Mouse (Mus musculus) forebrain, embryonic 14.5 days (tissue): Measurements from ENCODE around the gene Gm5089. TPM values are rescaled to one million over a fixed set of nuclear protein-coding genes. Genes with fewer than 3 reads are reported as not detected.
A peak's percentile ranks its signal among the peaks of the same experiment; 100 is the strongest.

ENCODE experiments used
- ATAC-seq: fragments of 200-750 bp; cut with Nextera tagmentation; 2 replicates; pipeline ENCODE4 v1.8.0; 2017; ENCODE audit warnings: mild to moderate bottlenecking, moderate library complexity
- DNase-seq: peaks from one replicate; pipeline ENCODE4 v3.0.0-alpha.2; 2015; ENCODE audit warnings: low spot score
- H3K27ac ChIP-seq: fragments of 300-500 bp; sonication (generic); 2 replicates; pipeline ENCODE4 v1.5.1; 2014; ENCODE audit warnings: low read depth, mild to moderate bottlenecking, control low read depth, low read length, moderate library complexity
- H3K27me3 ChIP-seq: fragments of 300-500 bp; sonication (generic); replicated peaks from 2 replicates; pipeline ENCODE4 v1.6.1; 2014; ENCODE audit warnings: low read length, control low read depth, mixed read lengths; ENCODE audit not compliant: control insufficient read depth, insufficient read depth
- H3K36me3 ChIP-seq: fragments of 300-500 bp; sonication (generic); 2 replicates; pipeline ENCODE4 v1.6.1; 2014; ENCODE audit warnings: low read length, control low read depth; ENCODE audit not compliant: control insufficient read depth, insufficient read depth
- H3K4me1 ChIP-seq: fragments of 300-500 bp; sonication (generic); 2 replicates; pipeline ENCODE4 v1.6.1; 2014; ENCODE audit warnings: antibody characterized with exemption, low read length, control low read depth; ENCODE audit not compliant: control insufficient read depth, insufficient read depth
- H3K4me2 ChIP-seq: fragments of 300-500 bp; sonication (generic); 2 replicates; pipeline ENCODE4 v1.6.1; 2014; ENCODE audit warnings: mild to moderate bottlenecking, control low read depth, low read length
- H3K4me3 ChIP-seq: fragments of 300-500 bp; sonication (generic); 2 replicates; pipeline ENCODE4 v1.5.1; 2014; ENCODE audit warnings: low read depth, low read length, control low read depth
- H3K9ac ChIP-seq: fragments of 300-500 bp; sonication (generic); 2 replicates; pipeline ENCODE4 v1.6.1; 2014; ENCODE audit warnings: mild to moderate bottlenecking, low read length, control low read depth, moderate library complexity
- H3K9me3 ChIP-seq: fragments of 300-500 bp; sonication (generic); replicated peaks from 2 replicates; pipeline ENCODE4 v1.6.1; 2016; ENCODE audit warnings: low read length, control low read depth, mixed read lengths; ENCODE audit not compliant: control insufficient read depth
- WGBS: fragments of 180-500 bp; shearing (Covaris S2); extraction: QIAGEN DNeasy Blood & Tissue Kit; methylation state at CpG from one replicate; pipeline ENCODE4 v1.1.7; 2014; 5-methylcytosine and 5-hydroxymethylcytosine counted together
- polyA plus RNA-seq: library from polyadenylated mRNA; unstranded; fragments of >200 nt; fragmentation: Nextera tagmentation; extraction: Ambion mirVana; gene quantifications from 2 replicates; pipeline ENCODE4 v1.2.1, GENCODE M21; 2014

Gene Gm5089
- polyA plus RNA-seq, 1 experiment from 2014 or later, result 0.33 TPM

DNA sequence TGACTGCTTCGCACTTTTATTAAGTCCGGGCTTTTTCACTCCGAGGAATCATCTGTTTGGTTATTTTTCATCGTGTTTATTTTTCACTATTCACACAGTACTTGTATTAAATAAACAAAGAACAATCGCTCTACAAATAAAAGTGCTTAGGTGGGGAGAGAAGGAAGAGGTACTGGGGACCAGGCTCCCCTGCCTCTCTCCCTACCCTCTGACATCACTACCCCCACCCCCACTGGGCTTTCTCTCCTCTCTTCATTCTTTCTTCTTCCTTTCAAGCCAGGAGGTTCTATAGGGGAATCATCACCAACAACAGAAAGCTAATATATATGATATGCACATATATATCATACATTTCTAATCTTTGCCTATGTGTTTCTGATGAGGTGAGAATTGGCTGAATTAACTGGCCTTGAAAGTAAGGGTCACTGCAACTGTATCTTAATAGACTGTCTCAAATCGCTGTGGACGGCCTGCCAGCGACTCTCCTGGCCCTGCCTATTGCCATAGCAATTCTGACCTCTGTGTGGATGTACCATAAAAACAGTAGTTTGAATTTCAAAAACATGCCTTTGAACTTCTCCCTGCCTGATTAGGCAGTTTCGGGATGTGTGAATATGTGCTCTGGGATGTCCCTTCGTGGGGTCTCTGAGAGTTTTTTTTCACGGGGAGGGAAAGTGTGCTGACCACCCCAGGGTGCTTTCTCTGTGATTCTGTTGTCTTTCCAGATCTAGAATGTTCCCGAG is 3.3 kb upstream of the Gm5089 start:
- Histone ChIP-seq H3K4me1 (peaks cover 44% of the 10 kb centered on the region), H3K36me3 (no peaks in the 10 kb centered on the region), H3K9ac (peak overlapping the region; percentile 40), H3K27ac (peak overlapping the region; percentile 88), H3K4me2 (peak overlapping the region; percentile 48), H3K9me3 (no peaks in the 10 kb centered on the region), H3K4me3 (peak overlapping the region; percentile 9; the same call in 1 of the 2 replicates), H3K27me3 (peaks cover 32% of the 10 kb centered on the region)
- ATAC-seq (peak; percentile 35), DNase-seq (peak; percentile 45)
- 3% methylated on average over 12 of the region's 12 CpGs for WGBS

DNA sequence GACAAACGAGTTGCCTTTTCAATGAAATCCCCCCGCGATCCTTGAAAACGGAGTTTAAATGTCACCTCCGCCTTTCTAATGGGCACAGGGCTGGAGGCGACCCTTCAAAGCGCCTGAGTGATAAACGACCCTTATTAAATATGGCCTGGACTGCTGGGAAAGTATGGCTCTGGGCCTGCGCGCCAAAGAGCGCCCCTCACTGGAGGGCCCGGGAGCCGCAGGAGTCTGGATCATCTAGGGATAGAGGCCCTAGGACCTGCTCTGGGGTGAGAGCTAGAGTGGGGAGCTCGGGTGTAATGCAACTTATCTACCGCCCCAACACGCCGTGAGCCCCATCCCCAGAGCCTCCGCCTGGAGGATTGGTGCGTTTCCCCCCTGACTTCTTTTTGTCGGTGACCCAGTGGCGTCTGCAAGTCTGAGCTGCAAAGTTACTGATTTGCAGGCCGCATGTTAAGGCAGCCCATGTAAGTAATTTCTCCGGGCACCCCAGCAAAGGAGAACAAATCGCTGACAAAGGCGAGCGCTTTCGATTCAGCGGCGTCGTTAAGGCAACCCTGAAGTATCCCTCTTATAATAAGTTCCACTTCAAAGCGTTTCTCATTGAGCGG is 2.6 kb upstream of the Gm5089 start:
- Histone ChIP-seq H3K4me1 (peaks cover 44% of the 10 kb centered on the region), H3K4me3 (peak overlapping the region; percentile 9), H3K4me2 (peak overlapping the region; percentile 48), H3K27ac (peak overlapping the region; percentile 88), H3K9me3 (no peaks in the 10 kb centered on the region), H3K9ac (peak overlapping the region; percentile 33; the same call in 1 of the 2 replicates), H3K27me3 (peaks cover 37% of the 10 kb centered on the region), H3K36me3 (no peaks in the 10 kb centered on the region)
- ATAC-seq, result peak; percentile 68
- peak; percentile 91 for DNase-seq
- WGBS, result under 1% methylated on average over 32 of the region's 32 CpGs

DNA sequence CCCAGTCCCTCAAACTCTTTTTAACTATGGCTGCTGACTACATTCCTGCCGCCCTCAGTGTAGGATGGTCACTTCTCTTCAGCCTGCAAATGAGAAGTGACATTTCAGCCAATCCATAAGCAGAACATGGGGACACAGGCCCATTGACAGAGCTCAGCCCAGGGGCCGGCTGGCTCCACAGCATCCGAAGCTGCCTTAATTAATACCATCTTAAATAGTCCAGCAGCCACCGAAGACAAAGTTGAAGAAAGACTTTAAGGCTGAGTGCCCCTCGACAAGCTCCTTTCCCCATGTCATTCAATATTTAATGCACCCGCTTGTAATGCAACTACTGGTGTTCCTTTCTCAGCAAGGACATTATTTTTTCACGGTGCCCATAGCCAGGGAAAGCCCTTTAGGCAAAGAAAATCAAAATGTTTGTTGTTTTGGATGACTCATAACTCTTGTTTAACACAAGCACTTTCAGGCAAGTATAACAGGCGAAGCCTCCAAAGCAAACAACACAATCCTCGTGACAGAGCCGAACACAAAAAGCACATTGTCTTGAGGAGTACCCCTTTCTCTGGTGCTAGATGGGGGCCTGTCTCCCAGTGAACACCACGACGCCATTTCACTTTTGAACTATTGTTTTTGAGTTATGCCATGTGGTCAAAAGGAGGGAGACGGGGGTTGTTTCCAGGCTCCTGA is 1.9 kb upstream of the Gm5089 start:
- ATAC-seq, result peak; percentile 10; the same call in 1 of the 2 replicates
- Histone ChIP-seq H3K27ac (peak overlapping the region; percentile 88), H3K4me1 (peaks cover 44% of the 10 kb centered on the region), H3K36me3 (no peaks in the 10 kb centered on the region), H3K9ac (peak overlapping the region; percentile 33; the same call in 1 of the 2 replicates), H3K27me3 (peaks cover 38% of the 10 kb centered on the region), H3K9me3 (no peaks in the 10 kb centered on the region), H3K4me3 (peak overlapping the region; percentile 9; the same call in 1 of the 2 replicates), H3K4me2 (peak overlapping the region; percentile 48; the same call in 1 of the 2 replicates)
- DNase-seq, result no peak
- WGBS, result 5% methylated on average over 13 of the region's 13 CpGs

DNA sequence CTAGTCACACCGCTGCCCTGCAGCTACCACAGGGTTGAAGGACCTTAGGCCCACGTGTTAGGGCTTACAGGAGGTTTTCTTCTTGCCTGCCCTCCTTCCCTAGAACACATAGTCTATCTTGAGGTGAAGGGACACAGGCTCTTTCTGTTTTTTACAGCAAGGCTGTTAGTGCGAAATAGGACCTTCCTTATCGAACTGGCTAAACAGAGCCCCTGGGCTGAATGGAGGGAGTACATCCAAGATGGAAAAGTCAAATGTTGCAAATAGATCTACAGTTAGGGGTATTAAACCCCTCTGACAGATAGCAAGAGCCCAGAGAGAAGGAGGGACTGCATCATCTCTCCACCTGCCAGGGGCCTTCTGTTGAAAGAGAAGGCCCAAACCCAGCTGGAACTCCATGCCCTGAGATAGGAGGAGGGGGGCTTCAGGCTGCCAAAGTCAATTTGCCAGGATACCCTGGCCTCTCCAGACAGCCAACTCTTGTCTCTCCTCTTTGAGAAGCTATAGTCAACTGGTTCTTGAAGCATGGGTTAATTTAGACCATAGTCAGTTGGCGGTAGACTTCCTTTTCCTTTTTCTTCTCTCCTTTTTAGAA is 733 bp upstream of the Gm5089 start:
- DNase-seq, result no peak
- ATAC-seq, result no peak
- WGBS, result 53% methylated on average over 5 of the region's 5 CpGs
- Histone ChIP-seq H3K9ac (no peak overlapping the region), H3K4me2 (peak overlapping the region; percentile 73), H3K4me3 (0 out of 2 replicates have a peak overlapping the region, but pooled peaks have one; percentile 39), H3K36me3 (no peaks in the 10 kb centered on the region), H3K27ac (peak overlapping the region; percentile 86; the same call in 1 of the 2 replicates), H3K4me1 (peaks cover 44% of the 10 kb centered on the region), H3K9me3 (no peaks in the 10 kb centered on the region), H3K27me3 (peaks cover 38% of the 10 kb centered on the region)

DNA sequence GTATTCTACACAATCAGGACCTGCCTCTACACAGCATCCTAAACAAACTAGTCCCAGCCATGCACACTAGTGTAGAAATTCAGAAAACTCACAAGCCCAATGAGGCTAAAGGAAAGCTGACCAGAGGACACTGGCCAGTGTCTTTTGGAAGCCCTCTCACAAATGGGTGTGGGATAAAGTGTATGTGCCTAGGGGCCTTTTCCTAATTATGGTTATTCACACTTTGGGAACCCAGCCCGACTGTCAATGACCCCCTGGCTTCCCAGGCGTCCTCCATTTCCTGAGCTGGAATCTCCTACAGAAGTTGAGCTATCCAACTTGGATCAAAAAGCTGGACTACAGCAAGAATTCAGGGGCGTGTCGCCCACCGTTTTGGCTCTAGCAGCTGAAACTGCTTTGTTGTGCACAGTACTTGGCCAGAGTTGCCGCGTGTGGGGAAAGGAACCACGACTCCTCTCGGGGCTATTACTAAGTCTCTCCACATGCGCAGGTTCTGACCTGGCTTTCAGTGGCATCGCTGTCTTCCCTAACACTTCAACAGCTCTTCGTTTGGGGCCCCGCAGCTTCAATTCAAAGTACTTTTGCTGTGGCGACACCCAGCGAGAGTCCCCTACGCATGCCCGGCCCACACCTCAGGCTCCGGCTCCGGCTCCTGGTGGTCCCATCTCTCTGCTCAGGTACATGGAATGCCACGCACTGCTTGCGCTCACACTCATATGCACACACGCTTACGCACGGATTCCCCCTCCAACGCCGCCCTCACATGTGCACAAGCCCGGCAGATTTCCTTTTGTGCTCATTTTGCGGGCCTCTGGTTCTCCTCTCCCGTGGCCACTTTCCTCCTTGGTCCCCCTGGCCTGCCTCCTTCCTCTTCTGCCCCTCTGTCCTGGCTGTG is 1.1 kb downstream of the Gm5089 start:
- no peak for ATAC-seq
- no peaks in the 10 kb centered on the region for H3K36me3 ChIP-seq
- peaks cover 33% of the 10 kb centered on the region for H3K27me3 ChIP-seq
- H3K9me3 ChIP-seq, result no peaks in the 10 kb centered on the region
- peak overlapping the region; percentile 73 for H3K4me2 ChIP-seq
- peaks cover 39% of the 10 kb centered on the region for H3K4me1 ChIP-seq
- peak; percentile 55 for DNase-seq
- H3K4me3 ChIP-seq, result peak overlapping the region; percentile 39
- peak overlapping the region; percentile 67 for H3K9ac ChIP-seq
- peak overlapping the region; percentile 86 for H3K27ac ChIP-seq
- 4% methylated on average over 29 of the region's 29 CpGs for WGBS

DNA sequence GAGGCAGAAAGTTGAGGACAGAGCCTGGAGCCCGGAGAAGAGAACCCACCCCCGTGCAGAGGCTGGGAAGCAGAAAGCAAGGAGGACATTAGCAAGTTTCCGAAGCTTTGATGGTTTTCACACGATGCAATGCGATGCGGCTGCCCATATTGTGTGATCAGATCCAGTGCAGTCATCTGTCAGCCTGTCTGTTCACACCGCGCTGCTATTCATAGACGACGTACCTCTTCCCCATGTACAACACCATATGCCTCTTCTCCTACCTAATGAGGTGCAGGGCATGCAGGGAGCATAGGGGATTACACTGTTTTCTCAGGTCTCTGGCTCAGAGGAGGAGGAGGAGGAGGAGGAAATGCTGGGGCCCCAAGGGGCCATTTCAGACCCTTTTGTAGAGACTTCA is 14.1 kb downstream of the Gm5089 start:
- DNase-seq, result peak; percentile 67
- H3K4me1 ChIP-seq, result no peaks in the 10 kb centered on the region
- no peak overlapping the region for H3K4me3 ChIP-seq
- no peaks in the 10 kb centered on the region for H3K9me3 ChIP-seq
- H3K9ac ChIP-seq, result no peak overlapping the region
- H3K27me3 ChIP-seq, result no peaks in the 10 kb centered on the region
- H3K27ac ChIP-seq, result no peak overlapping the region
- no peaks in the 10 kb centered on the region for H3K36me3 ChIP-seq
- 41% methylated on average over 10 of the region's 10 CpGs for WGBS
- peak; percentile 85 for ATAC-seq
- no peak overlapping the region for H3K4me2 ChIP-seq

DNA sequence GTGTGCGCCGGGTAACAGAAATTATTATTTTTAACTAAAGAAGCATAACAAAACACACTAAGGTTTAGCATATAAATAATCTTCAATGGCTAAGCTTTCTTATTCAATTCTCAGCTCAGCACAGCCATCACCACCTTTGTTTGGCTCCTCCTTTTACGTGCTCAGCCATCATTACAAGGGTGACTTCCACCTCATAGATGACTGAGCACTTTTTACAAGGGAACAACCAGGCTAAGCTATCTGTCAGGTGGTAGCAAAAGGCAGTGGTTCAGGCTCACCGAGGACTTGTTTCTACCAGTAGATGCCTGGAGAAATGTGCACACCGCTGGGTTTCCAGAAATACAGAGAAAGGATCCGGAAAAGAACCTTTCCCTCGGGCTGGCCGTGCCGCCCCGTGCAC is 16.9 kb downstream of the Gm5089 start:
- DNase-seq (no peak), ATAC-seq (no peak)
- Histone ChIP-seq H3K4me3 (no peak overlapping the region), H3K27me3 (no peaks in the 10 kb centered on the region), H3K4me1 (no peaks in the 10 kb centered on the region), H3K9ac (no peak overlapping the region), H3K27ac (no peak overlapping the region), H3K4me2 (no peak overlapping the region), H3K9me3 (no peaks in the 10 kb centered on the region), H3K36me3 (no peaks in the 10 kb centered on the region)
- 90% methylated on average over 10 of the region's 10 CpGs for WGBS

DNA sequence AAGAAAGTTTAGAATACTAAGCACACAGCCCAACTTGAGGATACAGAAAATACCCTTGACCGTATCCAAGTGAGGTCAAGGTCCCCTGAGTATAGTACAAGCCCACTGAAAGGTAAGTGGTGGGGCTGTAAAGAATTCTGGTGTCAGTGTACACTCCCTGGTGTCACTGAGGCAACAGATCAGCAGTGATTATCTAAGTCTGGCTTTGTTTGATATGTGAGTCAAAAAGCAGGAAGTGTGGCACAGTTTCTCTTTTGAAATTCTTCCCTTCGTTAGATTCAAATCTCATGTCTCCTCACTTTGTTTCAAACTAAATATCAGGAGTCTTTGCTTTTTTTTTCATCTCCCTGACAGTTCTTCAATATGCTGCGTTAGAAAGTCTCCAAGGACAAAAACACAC is 18.4 kb downstream of the Gm5089 start:
- H3K9ac ChIP-seq, result no peak overlapping the region
- no peaks in the 10 kb centered on the region for H3K4me1 ChIP-seq
- no peaks in the 10 kb centered on the region for H3K27me3 ChIP-seq
- H3K4me3 ChIP-seq, result no peak overlapping the region
- H3K27ac ChIP-seq, result no peak overlapping the region
- H3K36me3 ChIP-seq, result no peaks in the 10 kb centered on the region
- no peak for ATAC-seq
- no peak for DNase-seq
- no peak overlapping the region for H3K4me2 ChIP-seq
- WGBS, result 63% methylated on average over 3 of the region's 3 CpGs
- no peaks in the 10 kb centered on the region for H3K9me3 ChIP-seq
